Mouse (Mus musculus) kidney, postnatal 36 days (tissue): ENCODE data around the gene Ssr4.
"Not testable (repeated sequence)": the region's sequence is repeated elsewhere in the genome, so short reads cannot be mapped to it uniquely, and the experiment has no call there.

Source experiments
- DNase-seq, 2 experiments: peaks; one replicate each; pipeline ENCODE4 v3.0.0; 2021 to 2022; ENCODE audit warnings: mixed read lengths in 2 of 2

The Ssr4 gene

GRCm38 (mm10) chrX:73786364-73787224 is at the start of gene Ssr4, which contains the start of gene Idh3g:
Ssr4 (plus strand) TSS chrX:73787028.
Idh3g (minus strand) TSS chrX:73786897.
- DNase-seq = peak; percentile 94 to 95

GRCm38 (mm10) chrX:73738155-73738554 is 48.7 kb upstream of the Ssr4 start:
- DNase-seq = peak in 1 of 2 experiments; percentile 9

- no peak for DNase-seq
These were observed 47.7 kb upstream of the Ssr4 start for GRCm38 (mm10) chrX:73739151-73739550.

GRCm38 (mm10) chrX:73739841-73740240 is 47.0 kb upstream of the Ssr4 start:
- not testable (repeated sequence) for DNase-seq

GRCm38 (mm10) chrX:73744774-73745481 is 41.9 kb upstream of the Ssr4 start:
- no peak for DNase-seq

GRCm38 (mm10) chrX:73748977-73749376 is 37.9 kb upstream of the Ssr4 start:
- no peak for DNase-seq

GRCm38 (mm10) chrX:73756334-73757140 is 30.3 kb upstream of the Ssr4 start, which contains the start of gene Plxnb3:
Plxnb3 (plus strand) TSS chrX:73757090.
- no peak for DNase-seq

GRCm38 (mm10) chrX:73758611-73759290 is 28.1 kb upstream of the Ssr4 start:
- peak in 1 of 2 experiments; percentile 13 for DNase-seq

- peak; percentile 76 to 77 for DNase-seq
These were observed 21.5 kb upstream of the Ssr4 start for GRCm38 (mm10) chrX:73765311-73765710.

- DNase-seq = peak in 1 of 2 experiments; percentile 53
These were observed 19.6 kb upstream of the Ssr4 start for GRCm38 (mm10) chrX:73767267-73767666.

- DNase-seq = peak in 1 of 2 experiments; percentile 12
These were observed 12.6 kb upstream of the Ssr4 start, which contains the start of gene Srpk3 for GRCm38 (mm10) chrX:73774168-73774760. Srpk3 (plus strand) TSS chrX:73774405.

- DNase-seq = peak in 1 of 2 experiments; percentile 21
These were observed 11.9 kb upstream of the Ssr4 start for GRCm38 (mm10) chrX:73774802-73775483.

- no peak for DNase-seq
These were observed 4.6 kb upstream of the Ssr4 start for GRCm38 (mm10) chrX:73782227-73782626.

GRCm38 (mm10) chrX:73785666-73786065 is 1.2 kb upstream of the Ssr4 start:
- peak; percentile 5 to 76 for DNase-seq

GRCm38 (mm10) chrX:73787225-73787558 is 364 bp downstream of the Ssr4 start:
- no peak for DNase-seq

GRCm38 (mm10) chrX:73788501-73788900 is 1.7 kb downstream of the Ssr4 start:
- DNase-seq = no peak

- no peak for DNase-seq
These were observed 6.2 kb downstream of the Ssr4 start for GRCm38 (mm10) chrX:73793039-73793438.

- no peak for DNase-seq
These were observed 6.7 kb downstream of the Ssr4 start for GRCm38 (mm10) chrX:73793505-73793904.

GRCm38 (mm10) chrX:73797511-73797910 is 10.7 kb downstream of the Ssr4 start:
- DNase-seq = no peak

GRCm38 (mm10) chrX:73798502-73798901 is 11.7 kb downstream of the Ssr4 start:
- peak; percentile 70 to 90 for DNase-seq

GRCm38 (mm10) chrX:73805814-73806213 is 19.0 kb downstream of the Ssr4 start:
- DNase-seq = no peak
